Mouse (Mus musculus): ENCODE measurements around the gene Hist1h4m.

DNA sequence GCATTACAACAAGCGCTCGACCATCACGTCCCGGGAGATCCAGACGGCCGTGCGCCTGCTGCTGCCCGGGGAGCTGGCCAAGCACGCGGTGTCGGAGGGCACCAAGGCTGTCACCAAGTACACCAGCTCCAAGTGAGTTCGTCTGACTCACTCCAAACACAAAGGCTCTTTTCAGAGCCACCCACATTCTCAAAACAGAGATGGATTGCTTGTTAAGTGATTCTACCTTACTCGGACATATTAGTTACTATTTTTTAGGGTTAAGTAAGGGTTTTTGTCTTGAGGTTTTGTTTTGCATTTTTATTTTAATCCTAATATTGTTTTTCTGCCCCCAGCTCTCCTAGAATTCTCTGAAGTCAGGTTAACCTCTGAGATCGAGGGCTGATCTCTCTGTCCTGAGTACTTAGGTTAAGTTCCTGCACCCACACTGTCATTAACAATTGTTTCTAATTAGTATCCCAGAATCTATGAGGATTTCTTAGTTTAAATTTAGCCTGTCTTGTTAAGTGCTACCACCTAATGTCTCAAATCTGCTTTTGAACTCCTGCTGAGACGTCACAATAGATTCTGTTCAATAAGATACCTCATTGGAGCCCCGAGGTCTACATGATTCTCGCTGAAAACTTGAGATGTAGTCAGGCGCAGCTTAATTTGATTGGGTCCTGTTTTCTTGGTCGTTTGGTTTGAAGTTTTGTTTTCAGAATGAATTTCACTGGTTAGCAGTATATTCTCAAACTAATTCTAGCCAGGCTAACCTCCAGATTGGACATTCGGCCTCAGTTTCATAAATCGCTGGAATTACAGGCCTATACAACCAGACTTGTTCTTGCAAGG lies 23.6 kb upstream of the Hist1h4m start:
- TF ChIP-seq CTCF (IDR thresholded peaks at IDR 0.05; ENCODE audit: borderline replicate concordance, control insufficient read depth, extremely low read depth, insufficient read depth, low read length, poor library complexity) (no peak), POLR2A (IDR thresholded peaks at IDR 0.05; ENCODE audit: control insufficient read depth, extremely low read depth, insufficient read depth, low read length, poor library complexity) (no peak)

All from thymus, adult 2 months (tissue).